Mouse (Mus musculus) adrenal gland, adult 2 months (tissue): ENCODE data around the gene Dmxl2. TPM values are rescaled to one million over a fixed set of nuclear protein-coding genes. Genes with fewer than 3 reads are reported as not detected.

Experiments
- DNase-seq: peaks from one replicate; pipeline ENCODE4 v3.0.0; 2021
- polyA plus RNA-seq: library from polyadenylated mRNA; depleted of rRNA; stranded (reverse); fragments of >200 nt; gene quantifications from 2 replicates; pipeline ENCODE4 v1.2.3, GENCODE M21; 2012
- total RNA-seq, 2 experiments: library from RNA; stranded (reverse); gene quantifications; 2 replicates each; pipeline ENCODE4 v1.2.3; 2021

The Dmxl2 gene
- total and polyA plus RNA-seq, 3 experiments: 1.5 to 15.9 (median 15.0) TPM

GRCm38 (mm10) chr9:54499291-54499690 lies 2.1 kb downstream of the Dmxl2 start:
- DNase-seq: no peak

- DNase-seq: no peak
Measured at GRCm38 (mm10) chr9:54490431-54490830, 11.0 kb downstream of the Dmxl2 start.

- DNase-seq: no peak
Measured at GRCm38 (mm10) chr9:54489599-54489998, 11.8 kb downstream of the Dmxl2 start.

GRCm38 (mm10) chr9:54484927-54485326 lies 16.5 kb downstream of the Dmxl2 start:
- no peak for DNase-seq

- no peak for DNase-seq
Measured at GRCm38 (mm10) chr9:54483215-54483614, 18.2 kb downstream of the Dmxl2 start.

GRCm38 (mm10) chr9:54482763-54483162 lies 18.7 kb downstream of the Dmxl2 start:
- no peak for DNase-seq

GRCm38 (mm10) chr9:54479054-54479453 lies 22.4 kb downstream of the Dmxl2 start:
- no peak for DNase-seq

- no peak for DNase-seq
Measured at GRCm38 (mm10) chr9:54478117-54478516, 23.3 kb downstream of the Dmxl2 start.

GRCm38 (mm10) chr9:54474546-54474945 lies 26.9 kb downstream of the Dmxl2 start:
- DNase-seq: no peak

- DNase-seq: no peak
Measured at GRCm38 (mm10) chr9:54474031-54474430, 27.4 kb downstream of the Dmxl2 start.

- DNase-seq: no peak
Measured at GRCm38 (mm10) chr9:54472784-54473183, 28.6 kb downstream of the Dmxl2 start.

GRCm38 (mm10) chr9:54469339-54469738 lies 32.1 kb downstream of the Dmxl2 start:
- DNase-seq: no peak

- DNase-seq: no peak
Measured at GRCm38 (mm10) chr9:54467433-54467933, 33.9 kb downstream of the Dmxl2 start.

GRCm38 (mm10) chr9:54463483-54464054 lies 37.9 kb downstream of the Dmxl2 start:
- no peak for DNase-seq

GRCm38 (mm10) chr9:54439015-54439414 lies 62.4 kb downstream of the Dmxl2 start:
- DNase-seq: no peak

GRCm38 (mm10) chr9:54438246-54438645 lies 63.2 kb downstream of the Dmxl2 start:
- DNase-seq: peak; percentile 33

- no peak for DNase-seq
Measured at GRCm38 (mm10) chr9:54416238-54416637, 85.2 kb downstream of the Dmxl2 start.

GRCm38 (mm10) chr9:54356756-54357155 lies 144.7 kb downstream of the Dmxl2 start:
- no peak for DNase-seq

GRCm38 (mm10) chr9:54342026-54342425 lies 159.4 kb downstream of the Dmxl2 start:
- DNase-seq: no peak

GRCm38 (mm10) chr9:54336532-54337144 lies 164.8 kb downstream of the Dmxl2 start:
- peak; percentile 37 for DNase-seq

- DNase-seq: no peak
Measured at GRCm38 (mm10) chr9:54335582-54335981, 165.8 kb downstream of the Dmxl2 start.

GRCm38 (mm10) chr9:54329201-54329600 lies 172.2 kb downstream of the Dmxl2 start:
- DNase-seq: no peak

- DNase-seq: peak; percentile 11
Measured at GRCm38 (mm10) chr9:54323456-54323855, 178.0 kb downstream of the Dmxl2 start.

- no peak for DNase-seq
Measured at GRCm38 (mm10) chr9:54316363-54316762, 185.1 kb downstream of the Dmxl2 start.
